Mouse (Mus musculus): ENCODE results near the gene Tmem30b. TPM values are rescaled to one million over a fixed set of nuclear protein-coding genes. Genes with fewer than 3 reads are reported as not detected.
A peak's percentile ranks its signal among the peaks of the same experiment; 100 is the strongest.
"Not testable (repeated sequence)": the region's sequence is repeated elsewhere in the genome, so short reads cannot be mapped to it uniquely, and the experiment has no call there.

The Tmem30b gene
- polyA plus RNA-seq, 1 experiment from 2014 or later, result 0.49 TPM

DNA sequence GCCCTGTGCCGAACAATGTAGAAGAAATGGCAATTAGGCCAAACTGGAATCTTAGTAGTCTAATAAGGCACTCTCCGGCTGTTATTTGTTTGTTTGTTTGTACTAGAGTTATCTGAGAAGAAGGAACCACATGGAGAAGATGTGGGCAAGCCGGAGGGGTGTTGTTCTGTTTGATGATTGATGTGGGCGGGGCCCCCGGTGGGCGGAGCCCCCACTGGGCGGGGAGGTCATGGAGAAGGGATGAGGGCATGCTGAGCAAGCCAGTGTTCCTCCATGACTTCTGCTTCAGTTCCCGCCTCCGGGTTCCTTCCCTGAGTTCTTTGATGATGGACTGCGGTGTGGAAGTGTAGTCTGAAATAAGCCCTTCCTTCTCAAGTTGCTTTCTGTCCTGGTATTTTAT lies 1.5 kb upstream of the Tmem30b start:
- Histone ChIP-seq H3K9me3 (no peaks in the 10 kb centered on the region), H3K27me3 (replicated peaks) (peaks cover 76% of the 10 kb centered on the region), H3K4me3 (no peak overlapping the region), H3K9ac (no peak overlapping the region), H3K4me1 (peaks cover 13% of the 10 kb centered on the region), H3K4me2 (no peak overlapping the region), H3K36me3 (replicated peaks) (no peaks in the 10 kb centered on the region), H3K27ac (no peak overlapping the region)
- ATAC-seq (replicated peaks), result no peak
- WGBS, result 39% methylated on average over 10 of the region's 10 CpGs

DNA sequence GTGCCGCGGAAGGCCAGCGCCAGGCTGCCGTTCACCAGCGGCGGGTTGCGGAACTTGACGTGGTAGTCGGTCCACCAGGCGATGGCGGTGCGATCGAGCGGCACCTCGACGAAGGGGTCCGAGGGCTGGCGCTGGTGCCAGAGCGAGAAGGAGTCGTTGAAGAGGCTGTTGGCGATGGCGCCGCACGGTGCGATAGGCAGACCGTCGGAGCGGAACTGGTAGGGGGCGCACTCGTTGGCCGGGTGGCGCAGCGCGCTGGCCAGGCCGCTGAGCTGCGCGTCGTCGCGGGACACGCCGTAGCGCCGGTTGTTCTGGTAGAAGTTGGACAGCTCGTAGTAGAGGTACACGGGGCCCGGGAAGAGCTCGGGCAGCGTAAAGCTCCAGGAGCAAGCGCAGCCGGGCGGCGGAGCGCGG lies 513 bp downstream of the Tmem30b start:
- Histone ChIP-seq H3K27ac (no peak overlapping the region), H3K36me3 (replicated peaks) (no peaks in the 10 kb centered on the region), H3K27me3 (replicated peaks) (peaks cover 87% of the 10 kb centered on the region), H3K4me2 (peak overlapping the region; percentile 53), H3K9ac (peak overlapping the region; percentile 15; the same call in 1 of the 2 replicates), H3K4me3 (peak overlapping the region; percentile 37), H3K4me1 (peaks cover 13% of the 10 kb centered on the region), H3K9me3 (no peaks in the 10 kb centered on the region)
- 2% methylated on average over 54 of the region's 55 CpGs for WGBS
- peak; percentile 52; the same call in 1 of the 2 replicates for ATAC-seq (replicated peaks)

- 0 out of 2 replicates have a peak, but pooled peaks have one; percentile 20 for ATAC-seq (replicated peaks)
- WGBS, result 14% methylated on average over 48 of the region's 48 CpGs
Measured at GRCm38 (mm10) chr12:73544736-73545671, 1.2 kb downstream of the Tmem30b start.

GRCm38 (mm10) chr12:73543191-73543590 lies 3.0 kb downstream of the Tmem30b start:
- no peak for ATAC-seq (replicated peaks)
- WGBS, result 92% methylated on average over 5 of the region's 5 CpGs
- H3K4me3 ChIP-seq, result no peak overlapping the region
- H3K4me1 ChIP-seq, result peaks cover 13% of the 10 kb centered on the region
- H3K9ac ChIP-seq, result no peak overlapping the region
- no peaks in the 10 kb centered on the region for H3K36me3 ChIP-seq (replicated peaks)
- no peak overlapping the region for H3K4me2 ChIP-seq
- no peak overlapping the region for H3K27ac ChIP-seq
- H3K9me3 ChIP-seq, result no peaks in the 10 kb centered on the region
- peaks cover 64% of the 10 kb centered on the region for H3K27me3 ChIP-seq (replicated peaks)

More at GRCm38 (mm10) chr12:73544736-73545671, 1.2 kb downstream of the Tmem30b start:
- H3K9ac ChIP-seq, result no peak overlapping the region
- H3K27ac ChIP-seq, result no peak overlapping the region
- H3K4me2 ChIP-seq, result peak overlapping the region; percentile 53
- no peaks in the 10 kb centered on the region for H3K36me3 ChIP-seq (replicated peaks)
- H3K4me1 ChIP-seq, result peaks cover 13% of the 10 kb centered on the region
- peak overlapping the region; percentile 37 for H3K4me3 ChIP-seq
- peaks cover 80% of the 10 kb centered on the region for H3K27me3 ChIP-seq (replicated peaks)
- H3K9me3 ChIP-seq, result no peaks in the 10 kb centered on the region

DNA sequence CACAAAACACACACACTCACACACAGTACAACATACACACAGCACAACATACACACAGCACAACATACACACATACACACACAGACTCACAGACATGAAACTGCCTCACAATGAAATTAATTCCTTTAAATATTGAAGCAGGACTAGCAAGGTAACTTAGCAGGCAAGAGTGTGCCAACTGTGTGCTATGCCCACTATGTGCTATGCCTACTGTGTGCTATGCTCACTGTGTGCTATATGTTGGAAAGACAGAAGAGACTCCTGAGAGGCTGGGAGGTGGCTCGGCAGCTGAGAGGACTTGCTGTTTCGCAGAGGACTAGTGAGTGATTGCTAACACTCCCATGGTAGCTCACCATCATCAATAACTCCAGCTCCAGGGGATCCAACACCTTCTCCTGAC lies 5.8 kb downstream of the Tmem30b start:
- no peaks in the 10 kb centered on the region for H3K36me3 ChIP-seq (replicated peaks)
- no peaks in the 10 kb centered on the region for H3K9me3 ChIP-seq
- no peak for ATAC-seq (replicated peaks)
- peaks cover 2% of the 10 kb centered on the region for H3K4me1 ChIP-seq
- H3K27me3 ChIP-seq (replicated peaks), result peaks cover 36% of the 10 kb centered on the region
- no peak overlapping the region for H3K27ac ChIP-seq
- H3K4me3 ChIP-seq, result no peak overlapping the region
- H3K9ac ChIP-seq, result no peak overlapping the region
- no peak overlapping the region for H3K4me2 ChIP-seq
- WGBS, result 87% methylated on average over 2 of the region's 2 CpGs

DNA sequence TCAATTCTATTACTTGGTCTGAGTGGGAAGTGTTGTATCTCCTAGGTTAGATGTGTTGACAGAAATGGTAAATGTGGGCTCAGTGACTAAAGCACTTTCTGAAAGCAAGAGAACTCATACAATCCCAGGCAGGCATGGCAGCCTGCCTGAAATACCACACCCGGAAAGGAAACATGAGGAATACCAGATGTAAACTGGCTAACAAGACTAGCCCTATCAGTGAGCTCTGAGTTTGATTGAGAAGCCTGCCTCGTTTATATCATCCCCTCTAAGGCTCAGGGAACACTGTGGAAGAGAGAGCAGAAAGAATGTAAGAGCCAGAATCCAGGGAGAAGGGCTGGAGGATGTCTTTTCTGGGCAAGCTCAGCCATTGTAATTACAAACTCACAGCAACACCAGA lies 7.0 kb downstream of the Tmem30b start:
- no peak for ATAC-seq (replicated peaks)

GRCm38 (mm10) chr12:73538139-73538508 lies 8.1 kb downstream of the Tmem30b start:
- ATAC-seq (replicated peaks); H3K36me3 ChIP-seq (replicated peaks); H3K9me3 ChIP-seq; H3K27ac ChIP-seq; H3K9ac ChIP-seq; H3K4me1 ChIP-seq; H3K4me2 ChIP-seq; H3K4me3 ChIP-seq: not testable (repeated sequence)
- peaks cover 17% of the 10 kb centered on the region for H3K27me3 ChIP-seq (replicated peaks)
- WGBS, result 50% methylated on average over 3 of the region's 3 CpGs

More for the DNA sequence above, 7.0 kb downstream of the Tmem30b start:
- Histone ChIP-seq H3K4me1 (no peaks in the 10 kb centered on the region), H3K27me3 (replicated peaks) (peaks cover 24% of the 10 kb centered on the region), H3K4me3 (no peak overlapping the region), H3K9me3 (no peaks in the 10 kb centered on the region), H3K36me3 (replicated peaks) (no peaks in the 10 kb centered on the region), H3K27ac (no peak overlapping the region), H3K4me2 (no peak overlapping the region), H3K9ac (no peak overlapping the region)
- WGBS, result 33% methylated on average over 2 of the region's 2 CpGs

GRCm38 (mm10) chr12:73537499-73538138 lies 8.6 kb downstream of the Tmem30b start:
- ATAC-seq (replicated peaks), result no peak
- Histone ChIP-seq H3K4me3 (no peak overlapping the region), H3K9ac (no peak overlapping the region), H3K27me3 (replicated peaks) (peaks cover 12% of the 10 kb centered on the region), H3K4me1 (no peaks in the 10 kb centered on the region), H3K4me2 (no peak overlapping the region), H3K36me3 (replicated peaks) (no peaks in the 10 kb centered on the region), H3K9me3 (no peaks in the 10 kb centered on the region), H3K27ac (no peak overlapping the region)
- 32% methylated on average over 17 of the region's 17 CpGs for WGBS

- Histone ChIP-seq H3K4me1 (no peaks in the 10 kb centered on the region), H3K27me3 (replicated peaks) (no peaks in the 10 kb centered on the region), H3K9ac (no peak overlapping the region), H3K9me3 (no peaks in the 10 kb centered on the region), H3K36me3 (replicated peaks) (no peaks in the 10 kb centered on the region), H3K27ac (no peak overlapping the region), H3K4me2 (no peak overlapping the region), H3K4me3 (no peak overlapping the region)
- 13% methylated on average over 9 of the region's 9 CpGs for WGBS
- ATAC-seq (replicated peaks), result no peak
Measured at GRCm38 (mm10) chr12:73534591-73534990, 11.6 kb downstream of the Tmem30b start.

DNA sequence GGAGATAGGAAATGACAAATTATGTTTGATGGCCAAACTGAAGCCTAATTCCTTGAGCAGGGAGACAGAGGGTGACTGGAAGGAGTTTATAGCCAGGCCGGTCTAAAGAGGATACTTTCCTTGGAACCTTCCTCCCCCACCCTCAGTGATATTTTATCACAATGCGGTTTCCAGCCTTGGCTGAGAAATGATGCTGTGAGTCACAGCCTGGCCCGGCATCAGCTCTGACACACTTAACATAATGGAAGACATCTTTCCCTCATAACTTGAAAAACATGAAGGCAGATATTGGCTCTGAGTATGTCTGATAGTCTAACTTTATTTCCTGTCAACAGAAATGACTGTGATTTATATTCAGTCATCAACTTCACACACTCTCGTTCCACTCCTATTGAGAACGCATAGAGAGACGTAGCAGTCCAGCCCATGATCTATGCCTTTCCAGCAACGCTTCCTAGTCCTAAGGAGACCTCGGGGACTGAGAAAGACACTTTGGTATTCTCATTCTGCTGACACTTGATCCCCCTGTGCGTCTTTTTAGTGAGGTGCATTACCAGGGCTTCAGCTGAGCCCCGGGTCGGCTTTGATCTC lies 14.2 kb downstream of the Tmem30b start:
- WGBS, result 85% methylated on average over 11 of the region's 11 CpGs
- no peaks in the 10 kb centered on the region for H3K27me3 ChIP-seq (replicated peaks)
- H3K4me3 ChIP-seq, result no peak overlapping the region
- H3K4me2 ChIP-seq, result no peak overlapping the region
- no peaks in the 10 kb centered on the region for H3K4me1 ChIP-seq
- no peak overlapping the region for H3K27ac ChIP-seq
- H3K9ac ChIP-seq, result no peak overlapping the region
- ATAC-seq (replicated peaks), result no peak
- H3K9me3 ChIP-seq, result no peaks in the 10 kb centered on the region
- H3K36me3 ChIP-seq (replicated peaks), result no peaks in the 10 kb centered on the region

- WGBS, result 89% methylated on average over 11 of the region's 11 CpGs
- Histone ChIP-seq H3K9ac (no peak overlapping the region), H3K4me1 (no peaks in the 10 kb centered on the region), H3K4me2 (no peak overlapping the region), H3K27ac (no peak overlapping the region), H3K27me3 (replicated peaks) (no peaks in the 10 kb centered on the region), H3K9me3 (no peaks in the 10 kb centered on the region), H3K4me3 (no peak overlapping the region), H3K36me3 (replicated peaks) (no peaks in the 10 kb centered on the region)
- no peak for ATAC-seq (replicated peaks)
Measured at GRCm38 (mm10) chr12:73529590-73529989, 16.6 kb downstream of the Tmem30b start.

GRCm38 (mm10) chr12:73529131-73529530 lies 17.1 kb downstream of the Tmem30b start:
- H3K27ac ChIP-seq, result no peak overlapping the region
- ATAC-seq (replicated peaks), result no peak
- H3K4me2 ChIP-seq, result no peak overlapping the region
- H3K27me3 ChIP-seq (replicated peaks), result no peaks in the 10 kb centered on the region
- H3K4me1 ChIP-seq, result no peaks in the 10 kb centered on the region
- no peak overlapping the region for H3K4me3 ChIP-seq
- H3K36me3 ChIP-seq (replicated peaks), result no peaks in the 10 kb centered on the region
- WGBS, result 54% methylated on average over 9 of the region's 9 CpGs
- H3K9me3 ChIP-seq, result no peaks in the 10 kb centered on the region
- no peak overlapping the region for H3K9ac ChIP-seq
